Mouse (Mus musculus): ENCODE results near the gene Abhd17c. TPM values are rescaled to one million over a fixed set of nuclear protein-coding genes. Genes with fewer than 3 reads are reported as not detected.

Abhd17c gene
- polyA plus RNA-seq, 1 experiment = 33.9 TPM

DNA sequence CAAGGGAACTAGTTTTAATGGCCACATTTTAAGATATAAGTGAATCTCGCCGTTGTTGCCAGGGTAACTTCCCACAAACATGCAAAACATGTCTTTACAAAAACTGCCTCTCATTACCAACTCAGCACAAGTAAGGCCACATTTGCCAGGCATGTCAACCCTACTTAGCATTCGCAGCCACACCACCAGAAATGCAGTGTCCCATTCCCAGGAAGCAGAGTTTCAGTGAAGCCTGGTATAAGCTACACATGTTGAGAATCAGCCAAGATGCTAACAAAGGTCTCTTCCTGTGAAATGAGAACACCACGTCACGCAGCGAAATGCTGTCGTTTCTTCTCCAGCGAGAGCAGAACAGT, 38.7 kb downstream of the Abhd17c start:
- Histone ChIP-seq H3K27ac (ENCODE audit: insufficient read depth, low read length) (no peak overlapping the region), H3K4me3 (ENCODE audit: extremely low read depth, insufficient read depth, insufficient read length) (no peak overlapping the region), H3K27me3 (ENCODE audit: control insufficient read depth, insufficient read depth, low read length) (no peaks in the 10 kb centered on the region), H3K36me3 (ENCODE audit: control insufficient read depth, insufficient read depth, low read length) (peaks cover 5% of the 10 kb centered on the region), H3K4me1 (ENCODE audit: control insufficient read depth, insufficient read depth, insufficient read length) (peaks cover 10% of the 10 kb centered on the region; the same call in 1 of the 2 replicates)
- no peak for TF ChIP-seq POLR2A (IDR thresholded peaks at IDR 0.05; ENCODE audit: low read depth, low read length)
- no peak for TF ChIP-seq CTCF (IDR thresholded peaks at IDR 0.05; ENCODE audit: extremely low read depth, insufficient read depth, insufficient read length, insufficient replicate concordance)
- no peak for DNase-seq (ENCODE audit: low read depth in 1 of 2, low spot score in 2 of 2)
- WGBS = 89% methylated on average over 8 of the region's 8 CpGs

DNA sequence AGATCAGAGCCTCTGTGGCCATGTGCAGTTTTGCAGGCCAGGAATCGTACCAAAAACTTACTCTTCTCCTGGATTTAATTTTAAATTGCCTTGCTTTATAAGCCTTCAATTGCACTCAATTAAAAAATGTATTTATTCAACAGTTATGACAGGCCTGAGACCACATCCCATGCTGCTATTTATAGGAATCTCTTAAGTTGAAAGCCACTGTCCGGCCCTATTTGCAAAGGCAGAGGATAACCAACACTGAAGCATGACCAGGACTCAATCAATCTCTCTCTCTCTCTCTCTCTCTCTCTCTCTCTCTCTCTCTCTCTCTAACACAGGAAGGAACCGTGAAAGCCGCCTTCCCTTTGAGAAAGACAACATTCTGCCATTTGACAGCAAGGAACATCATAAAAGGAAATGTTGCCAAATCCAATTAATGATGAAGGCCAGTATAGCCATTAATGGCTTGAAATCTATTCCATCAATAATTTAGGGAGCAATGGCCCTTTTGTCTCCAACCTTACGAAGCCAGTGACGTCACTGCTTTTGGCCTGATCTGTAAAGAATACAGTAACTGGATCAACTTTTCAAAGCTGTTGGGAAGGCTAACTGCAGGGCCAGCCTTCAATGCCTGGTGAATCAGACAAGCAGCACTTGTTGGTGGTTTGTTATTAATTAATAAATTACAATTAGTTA, 39.2 kb downstream of the Abhd17c start:
- TF ChIP-seq CTCF (IDR thresholded peaks at IDR 0.05; ENCODE audit: extremely low read depth, insufficient read depth, insufficient read length, insufficient replicate concordance) = no peak
- TF ChIP-seq POLR2A (IDR thresholded peaks at IDR 0.05; ENCODE audit: low read depth, low read length) = no peak
- H3K27ac ChIP-seq (ENCODE audit: insufficient read depth, low read length) = no peak overlapping the region
- no peaks in the 10 kb centered on the region for H3K27me3 ChIP-seq (ENCODE audit: control insufficient read depth, insufficient read depth, low read length)
- H3K4me3 ChIP-seq (ENCODE audit: extremely low read depth, insufficient read depth, insufficient read length) = no peak overlapping the region
- 85% methylated on average over 6 of the region's 6 CpGs for WGBS
- peaks cover 5% of the 10 kb centered on the region for H3K36me3 ChIP-seq (ENCODE audit: control insufficient read depth, insufficient read depth, low read length)
- DNase-seq (ENCODE audit: low read depth in 1 of 2, low spot score in 2 of 2) = no peak
- peaks cover 7% of the 10 kb centered on the region; the same call in 1 of the 2 replicates for H3K4me1 ChIP-seq (ENCODE audit: control insufficient read depth, insufficient read depth, insufficient read length)

DNA sequence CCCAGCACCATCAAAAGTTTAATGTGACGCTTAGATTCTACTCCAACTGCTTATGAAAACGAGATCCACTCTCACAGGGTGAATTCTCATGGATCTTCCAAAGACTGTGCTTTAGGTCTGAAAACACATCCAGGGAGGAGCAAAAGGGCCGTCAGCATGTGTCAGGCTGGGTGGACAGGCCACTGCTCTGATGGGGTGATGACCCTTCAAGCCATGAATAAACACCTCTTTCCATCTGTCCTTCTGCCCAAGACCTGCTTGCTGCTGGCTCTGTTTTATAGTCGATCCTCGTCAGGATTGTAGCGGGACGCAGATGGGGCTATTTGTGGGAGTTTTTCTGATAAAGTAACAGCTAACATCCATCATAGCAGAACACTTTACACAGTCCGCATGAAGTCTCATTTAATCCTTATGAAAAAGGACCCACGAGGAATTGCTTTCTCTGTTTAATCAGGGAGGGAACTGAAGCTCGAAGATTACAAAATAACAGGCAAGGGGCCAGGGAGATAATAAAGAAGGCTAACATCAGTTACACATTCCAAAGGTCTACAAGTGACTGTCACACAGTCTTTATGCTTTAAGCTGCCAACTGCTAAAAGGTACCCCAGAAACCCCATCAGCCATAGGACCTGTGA, 39.9 kb downstream of the Abhd17c start:
- WGBS = 87% methylated on average over 10 of the region's 10 CpGs
- H3K4me3 ChIP-seq (ENCODE audit: extremely low read depth, insufficient read depth, insufficient read length) = no peak overlapping the region
- peaks cover 5% of the 10 kb centered on the region for H3K36me3 ChIP-seq (ENCODE audit: control insufficient read depth, insufficient read depth, low read length)
- no peak for DNase-seq (ENCODE audit: low read depth in 1 of 2, low spot score in 2 of 2)
- H3K27ac ChIP-seq (ENCODE audit: insufficient read depth, low read length) = no peak overlapping the region
- peaks cover 7% of the 10 kb centered on the region; the same call in 1 of the 2 replicates for H3K4me1 ChIP-seq (ENCODE audit: control insufficient read depth, insufficient read depth, insufficient read length)
- H3K27me3 ChIP-seq (ENCODE audit: control insufficient read depth, insufficient read depth, low read length) = no peaks in the 10 kb centered on the region
- TF ChIP-seq POLR2A (IDR thresholded peaks at IDR 0.05; ENCODE audit: low read depth, low read length) (no peak), CTCF (IDR thresholded peaks at IDR 0.05; ENCODE audit: extremely low read depth, insufficient read depth, insufficient read length, insufficient replicate concordance) (no peak)

DNA sequence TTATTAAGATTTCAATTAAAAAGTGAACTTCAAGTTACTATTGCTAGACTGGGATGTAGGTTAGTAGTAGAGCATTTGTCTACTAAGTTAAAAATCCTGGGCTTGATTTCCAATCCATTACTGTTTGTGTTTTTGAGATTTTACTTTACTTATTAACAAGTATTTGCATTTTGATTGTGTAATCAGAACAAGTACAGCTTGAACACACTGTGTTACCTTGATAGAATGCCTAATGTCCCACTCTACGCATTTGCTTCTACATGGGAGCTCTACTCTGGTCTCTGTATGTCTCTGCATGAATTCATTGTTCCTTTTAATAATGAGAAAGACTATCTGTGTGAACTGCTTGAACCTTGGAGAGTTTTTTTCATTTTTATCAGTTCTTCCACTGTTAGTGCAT, 44.8 kb downstream of the Abhd17c start:
- no peak for DNase-seq (ENCODE audit: low read depth in 1 of 2, low spot score in 2 of 2)
- Histone ChIP-seq H3K4me1 (ENCODE audit: control insufficient read depth, insufficient read depth, insufficient read length) (no peaks in the 10 kb centered on the region; the same call in 1 of the 2 replicates), H3K4me3 (ENCODE audit: extremely low read depth, insufficient read depth, insufficient read length) (no peak overlapping the region), H3K27me3 (ENCODE audit: control insufficient read depth, insufficient read depth, low read length) (no peaks in the 10 kb centered on the region), H3K36me3 (ENCODE audit: control insufficient read depth, insufficient read depth, low read length) (peaks cover 5% of the 10 kb centered on the region), H3K27ac (ENCODE audit: insufficient read depth, low read length) (no peak overlapping the region)
- 96% methylated on average over 1 of the region's 1 CpGs for WGBS
- TF ChIP-seq CTCF (IDR thresholded peaks at IDR 0.05; ENCODE audit: extremely low read depth, insufficient read depth, insufficient read length, insufficient replicate concordance) (no peak), POLR2A (IDR thresholded peaks at IDR 0.05; ENCODE audit: low read depth, low read length) (no peak)

DNA sequence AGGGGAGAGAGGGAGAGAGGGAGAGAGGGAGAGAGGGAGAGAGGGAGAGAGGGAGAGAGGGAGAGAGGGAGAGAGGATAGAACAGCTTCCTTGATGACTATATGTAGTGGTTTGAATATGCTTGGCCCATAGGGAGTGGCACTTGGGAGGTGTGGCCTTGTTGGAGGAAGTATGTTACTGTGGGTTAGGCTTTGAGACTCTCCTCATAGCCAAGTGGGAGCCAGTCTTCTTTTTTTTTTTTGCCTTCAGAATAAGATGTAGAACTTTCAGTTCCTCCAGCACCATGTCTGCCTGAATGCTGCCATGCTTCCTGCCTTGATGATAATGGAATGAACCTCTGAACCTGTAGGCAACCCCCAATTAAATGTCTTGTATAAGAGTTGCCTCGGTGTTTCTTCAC, 49.1 kb downstream of the Abhd17c start:
- TF ChIP-seq CTCF (IDR thresholded peaks at IDR 0.05; ENCODE audit: extremely low read depth, insufficient read depth, insufficient read length, insufficient replicate concordance) = no peak
- Histone ChIP-seq H3K4me1 (ENCODE audit: control insufficient read depth, insufficient read depth, insufficient read length) (no peaks in the 10 kb centered on the region; the same call in 1 of the 2 replicates), H3K4me3 (ENCODE audit: extremely low read depth, insufficient read depth, insufficient read length) (no peak overlapping the region), H3K36me3 (ENCODE audit: control insufficient read depth, insufficient read depth, low read length) (no peaks in the 10 kb centered on the region), H3K27me3 (ENCODE audit: control insufficient read depth, insufficient read depth, low read length) (no peaks in the 10 kb centered on the region), H3K27ac (ENCODE audit: insufficient read depth, low read length) (no peak overlapping the region)
- no peak for DNase-seq (ENCODE audit: low read depth in 1 of 2, low spot score in 2 of 2)
- 81% methylated on average over 1 of the region's 1 CpGs for WGBS

DNA sequence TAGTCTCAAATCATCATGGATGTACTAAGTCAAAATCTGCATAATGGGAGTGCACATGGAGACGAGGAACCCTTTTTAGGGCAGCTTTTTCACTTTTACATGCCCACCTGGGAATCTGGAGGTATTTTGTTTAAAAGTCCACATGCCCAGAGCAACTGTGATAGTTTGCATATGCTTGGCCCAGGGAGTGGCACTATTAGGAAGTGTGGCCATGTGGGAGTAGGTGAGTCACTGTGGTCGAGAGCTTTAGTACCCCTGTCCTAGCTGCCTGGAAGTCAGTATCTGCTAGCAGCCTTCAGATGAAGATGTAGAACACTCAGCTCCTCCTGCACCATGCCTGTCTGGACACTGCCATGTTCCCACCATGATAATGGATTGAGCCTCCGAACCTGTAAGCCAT, 51.0 kb downstream of the Abhd17c start:
- H3K4me3 ChIP-seq (ENCODE audit: extremely low read depth, insufficient read depth, insufficient read length) = no peak overlapping the region
- H3K36me3 ChIP-seq (ENCODE audit: control insufficient read depth, insufficient read depth, low read length) = no peaks in the 10 kb centered on the region
- no peaks in the 10 kb centered on the region for H3K27me3 ChIP-seq (ENCODE audit: control insufficient read depth, insufficient read depth, low read length)
- TF ChIP-seq CTCF (IDR thresholded peaks at IDR 0.05; ENCODE audit: extremely low read depth, insufficient read depth, insufficient read length, insufficient replicate concordance) (no peak), POLR2A (IDR thresholded peaks at IDR 0.05; ENCODE audit: low read depth, low read length) (no peak)
- DNase-seq (ENCODE audit: low read depth in 1 of 2, low spot score in 2 of 2) = no peak
- no peaks in the 10 kb centered on the region; the same call in 1 of the 2 replicates for H3K4me1 ChIP-seq (ENCODE audit: control insufficient read depth, insufficient read depth, insufficient read length)
- 84% methylated on average over 3 of the region's 3 CpGs for WGBS
- no peak overlapping the region for H3K27ac ChIP-seq (ENCODE audit: insufficient read depth, low read length)

- Histone ChIP-seq H3K27ac (ENCODE audit: insufficient read depth, low read length) (no peak overlapping the region), H3K27me3 (ENCODE audit: control insufficient read depth, insufficient read depth, low read length) (no peaks in the 10 kb centered on the region), H3K4me1 (ENCODE audit: control insufficient read depth, insufficient read depth, insufficient read length) (no peaks in the 10 kb centered on the region; the same call in 1 of the 2 replicates), H3K4me3 (ENCODE audit: extremely low read depth, insufficient read depth, insufficient read length) (no peak overlapping the region), H3K36me3 (ENCODE audit: control insufficient read depth, insufficient read depth, low read length) (no peaks in the 10 kb centered on the region)
- 95% methylated on average over 1 of the region's 1 CpGs for WGBS
- TF ChIP-seq CTCF (IDR thresholded peaks at IDR 0.05; ENCODE audit: extremely low read depth, insufficient read depth, insufficient read length, insufficient replicate concordance) = no peak
- no peak for TF ChIP-seq POLR2A (IDR thresholded peaks at IDR 0.05; ENCODE audit: low read depth, low read length)
- DNase-seq (ENCODE audit: low read depth in 1 of 2, low spot score in 2 of 2) = no peak
These were observed 53.6 kb downstream of the Abhd17c start for GRCm38 (mm10) chr7:84098098-84098497.

Data from spleen, adult 2 months (tissue).